ENCODE assay signal across 9 mouse cellular contexts in the genomic region with DNA sequence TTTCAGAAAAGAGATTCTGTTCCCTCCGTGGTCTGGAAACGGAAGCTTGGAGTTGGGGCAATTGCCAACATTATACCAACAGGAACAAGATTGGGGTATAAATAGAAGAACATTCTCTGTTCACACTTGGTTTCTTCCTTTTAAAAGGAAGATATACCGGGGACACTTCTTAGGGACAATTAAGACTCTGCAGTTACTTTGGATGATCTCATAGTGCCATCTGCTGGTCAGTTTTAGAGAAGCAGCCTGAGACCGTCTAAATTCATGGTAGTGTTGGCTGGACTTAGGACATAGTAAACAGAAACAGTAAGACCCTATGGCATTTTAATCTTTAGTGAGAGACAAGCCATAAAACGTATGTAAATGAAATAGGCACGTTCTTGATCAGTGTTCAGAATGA. TPM values are rescaled to one million over a fixed set of nuclear protein-coding genes. Genes with fewer than 3 reads are reported as not detected.
A peak's percentile ranks its signal among the peaks of the same experiment; 100 is the strongest.
DNase-seq lines count a peak whose midpoint lies in the region; ATAC-seq and TF ChIP-seq lines count a peak whose summit lies in the region.
"Had no signal": no experiment of that assay in that cellular context is flagged by ENCODE, and none has a peak within 500 bp of the region (broad histone marks: within the 10 kb centered on the region; RNA-seq: fewer than 3 reads in every experiment).

No protein-coding gene starts in this region.

- no peak overlapping the region for H3K4me3 ChIP-seq in intestine, embryonic 16.5 days (ENCODE audit: low read length)
- H3K4me3 ChIP-seq in lung, postnatal 0 days (ENCODE audit: low read depth, low read length) = no peak overlapping the region

- H3K27ac ChIP-seq in intestine, embryonic 16.5 days (ENCODE audit: low read length) = no peak overlapping the region
- H3K27ac ChIP-seq in lung, postnatal 0 days (ENCODE audit: low read length) = no peak overlapping the region

- WGBS in intestine, embryonic 16.5 days = 29% methylated on average over 6 of the region's 6 CpGs
- 29% methylated on average over 6 of the region's 6 CpGs for WGBS in lung, postnatal 0 days

- peak; percentile 83 for TF ChIP-seq CTCF in lung, postnatal 0 days (IDR thresholded peaks at IDR 0.05)

- TF ChIP-seq EP300 in lung, postnatal 0 days (IDR thresholded peaks at IDR 0.05) = no peak

- 0 out of 2 replicates have a peak, but pooled peaks have one; percentile 53 for ATAC-seq in erythroblast, adult 5-6 weeks (replicated peaks; ENCODE audit: low FRiP score, poor library complexity, severe bottlenecking)
- 0 out of 2 replicates have a peak, but pooled peaks have one; percentile 44 for ATAC-seq in intestine, embryonic 16.5 days
- ATAC-seq in lung, postnatal 0 days = no peak

- no peak overlapping the region for H3K9ac ChIP-seq in intestine, embryonic 16.5 days (ENCODE audit: low read depth, low read length)
- no peak overlapping the region for H3K9ac ChIP-seq in lung, postnatal 0 days (replicated peaks; ENCODE audit: low read depth)

- no peaks in the 10 kb centered on the region for H3K9me3 ChIP-seq in intestine, embryonic 16.5 days (ENCODE audit: control insufficient read depth, low read length)
- H3K9me3 ChIP-seq in lung, postnatal 0 days (ENCODE audit: low read length) = no peaks in the 10 kb centered on the region

- H3K36me3 ChIP-seq in intestine, embryonic 16.5 days (ENCODE audit: control insufficient read depth, insufficient read depth, low read length) = no peaks in the 10 kb centered on the region
- no peaks in the 10 kb centered on the region for H3K36me3 ChIP-seq in lung, postnatal 0 days (ENCODE audit: insufficient read depth, low read length)

- peak; percentile 53 for DNase-seq in adrenal gland, adult 2 months
- no peak for DNase-seq in adrenal gland, postnatal 25 days
- DNase-seq in urinary bladder, postnatal 14 days (ENCODE audit: low spot score) = peak; percentile 34
- DNase-seq in urinary bladder, postnatal 10 days (ENCODE audit: low spot score) = no peak
- DNase-seq in lung, postnatal 0 days (ENCODE audit: low spot score) = peak; percentile 52
- peak; percentile 77 for DNase-seq in retina, postnatal 1 day

- no peak overlapping the region for H3K4me2 ChIP-seq in intestine, embryonic 16.5 days (ENCODE audit: low read depth, low read length)
- no peak overlapping the region for H3K4me2 ChIP-seq in lung, postnatal 0 days (replicated peaks; ENCODE audit: low read depth, low read length)

- no peaks in the 10 kb centered on the region for H3K4me1 ChIP-seq in intestine, embryonic 16.5 days (ENCODE audit: control insufficient read depth, insufficient read depth, low read length)
- no peaks in the 10 kb centered on the region for H3K4me1 ChIP-seq in lung, postnatal 0 days (ENCODE audit: insufficient read depth, low read depth, low read length)

- H3K27me3 ChIP-seq in intestine, embryonic 16.5 days (replicated peaks; ENCODE audit: control insufficient read depth, insufficient read depth, low read length) = no peaks in the 10 kb centered on the region
- no peaks in the 10 kb centered on the region for H3K27me3 ChIP-seq in lung, postnatal 0 days (replicated peaks; ENCODE audit: insufficient read depth, low read length)

RNA-seq across cellular contexts. Expression of a gene that starts 54.9 kb away (rescaled TPM):
- 10 to 100 TPM; 39.6 to 63.7 TPM for total RNA-seq in adrenal gland, adult 2 months (2021)
- polyA plus RNA-seq in adrenal gland, adult 2 months (2012; rRNA removed) = 98.5 and 106 TPM in 2 replicates
- total RNA-seq in adrenal gland, postnatal 25 days (2021) = 31.9 and 37.8 TPM in 2 replicates
- not detected in 2 replicates for total RNA-seq in erythroblast, adult 5-6 weeks (2015; ENCODE audit: low replicate concordance)
- total RNA-seq in erythroblast, adult 5-6 weeks (2017; ENCODE audit: low replicate concordance) = 0.26 TPM in 1 of 2 replicates, not detected in the other
- 1.5 and 1.7 TPM in 2 replicates for polyA plus RNA-seq in intestine, embryonic 16.5 days (2015; fragmentation: Nextera tagmentation; extraction: Ambion mirVana)
- 0.58 and 0.83 TPM in 2 replicates for polyA plus RNA-seq in lung, postnatal 0 days (2015; fragmentation: Nextera tagmentation; extraction: Ambion mirVana)
- polyA plus RNA-seq: C2C12 had no signal

Comparison
In these comparisons a context has a peak if more than half of its experiments do, and no peak if none do; other contexts are left out.
1. DNase-seq: peak in adrenal gland, adult 2 months (single experiment), urinary bladder, postnatal 14 days (single experiment), lung, postnatal 0 days (single experiment) and retina, postnatal 1 day (single experiment); none in adrenal gland, postnatal 25 days (single experiment) and urinary bladder, postnatal 10 days (single experiment).
2. RNA of a gene that starts 54.9 kb away (total RNA-seq): 39.6 to 63.7 TPM in adrenal gland, adult 2 months and 31.9 to 37.8 TPM in adrenal gland, postnatal 25 days; 0.26 TPM in erythroblast, adult 5-6 weeks; every median in the first group is over 10 times any median in the second.